Mouse (Mus musculus) cortical plate, adult 2 months (tissue): Measurements from ENCODE around the gene Cdh23.

Source experiments
- CTCF ChIP-seq: fragments of 200-500 bp; IDR thresholded peaks from 2 replicates; pipeline ENCODE4 v1.5.1; 2011; ENCODE audit warnings: mild to moderate bottlenecking, control low read depth, low read length; ENCODE audit not compliant: insufficient read depth; ENCODE audit errors: extremely low read depth
- POLR2A ChIP-seq: fragments of 200-500 bp; IDR thresholded peaks from 2 replicates; pipeline ENCODE4 v1.6.1; 2011; ENCODE audit warnings: mild to moderate bottlenecking, low read length, control low read depth; ENCODE audit not compliant: insufficient read depth; ENCODE audit errors: extremely low read depth

- TF ChIP-seq CTCF: no peak
- TF ChIP-seq POLR2A: no peak
Measured at GRCm38 (mm10) chr10:60290739-60291110, 405.6 kb downstream of the Cdh23 start.
